Mouse (Mus musculus): Measurements from ENCODE around the gene Ptma.

The Ptma gene

GRCm38 (mm10) chr1:86526116-86526788 is at the start of gene Ptma:
Gene Ptma, plus strand, starts transcription at chr1:86526726.
- under 1% methylated on average over 57 of the region's 63 CpGs for WGBS

GRCm38 (mm10) chr1:86477738-86478285 is 48.7 kb upstream of the Ptma start:
- WGBS = 94% methylated on average over 5 of the region's 5 CpGs

GRCm38 (mm10) chr1:86479099-86479825 is 47.3 kb upstream of the Ptma start:
- 81% methylated on average over 8 of the region's 8 CpGs for WGBS

GRCm38 (mm10) chr1:86480288-86480687 is 46.2 kb upstream of the Ptma start:
- 96% methylated on average over 6 of the region's 6 CpGs for WGBS

GRCm38 (mm10) chr1:86480735-86481447 is 45.6 kb upstream of the Ptma start:
- WGBS = 90% methylated on average over 8 of the region's 8 CpGs

GRCm38 (mm10) chr1:86481468-86481867 is 45.1 kb upstream of the Ptma start:
- WGBS = 84% methylated on average over 7 of the region's 7 CpGs

GRCm38 (mm10) chr1:86482288-86482687 is 44.2 kb upstream of the Ptma start:
- WGBS = 78% methylated on average over 11 of the region's 11 CpGs

GRCm38 (mm10) chr1:86482761-86483160 is 43.8 kb upstream of the Ptma start:
- WGBS = 69% methylated on average over 1 of the region's 1 CpGs

GRCm38 (mm10) chr1:86485346-86485745 is 41.2 kb upstream of the Ptma start:
- 95% methylated on average over 1 of the region's 1 CpGs for WGBS

- 98% methylated on average over 5 of the region's 6 CpGs for WGBS
Measured at GRCm38 (mm10) chr1:86485858-86486257, 40.7 kb upstream of the Ptma start.

GRCm38 (mm10) chr1:86486703-86487294 is 39.7 kb upstream of the Ptma start:
- WGBS = 7% methylated on average over 13 of the region's 13 CpGs

- under 1% methylated on average over 74 of the region's 74 CpGs for WGBS
Measured at GRCm38 (mm10) chr1:86487295-86487907, 39.1 kb upstream of the Ptma start.

GRCm38 (mm10) chr1:86487908-86488314 is 38.6 kb upstream of the Ptma start:
- WGBS = 3% methylated on average over 20 of the region's 20 CpGs

- WGBS = 41% methylated on average over 7 of the region's 7 CpGs
Measured at GRCm38 (mm10) chr1:86488326-86488725, 38.2 kb upstream of the Ptma start.

- WGBS = 87% methylated on average over 4 of the region's 4 CpGs
Measured at GRCm38 (mm10) chr1:86488774-86489173, 37.8 kb upstream of the Ptma start.

GRCm38 (mm10) chr1:86489901-86490300 is 36.6 kb upstream of the Ptma start:
- 96% methylated on average over 4 of the region's 4 CpGs for WGBS

- WGBS = 75% methylated on average over 3 of the region's 3 CpGs
Measured at GRCm38 (mm10) chr1:86490697-86491096, 35.8 kb upstream of the Ptma start.

- WGBS = 51% methylated on average over 7 of the region's 7 CpGs
Measured at GRCm38 (mm10) chr1:86491533-86492094, 34.9 kb upstream of the Ptma start.

GRCm38 (mm10) chr1:86492095-86493070 is 34.1 kb upstream of the Ptma start:
- 73% methylated on average over 9 of the region's 9 CpGs for WGBS

GRCm38 (mm10) chr1:86493783-86494182 is 32.7 kb upstream of the Ptma start:
- WGBS = 95% methylated on average over 3 of the region's 3 CpGs

Measured in cerebral cortex, adult 2 months (tissue).